Mouse (Mus musculus) forebrain, embryonic 13.5 days (tissue): Measurements from ENCODE around the gene Gm12248. TPM values are rescaled to one million over a fixed set of nuclear protein-coding genes. Genes with fewer than 3 reads are reported as not detected.

Source experiments
- ATAC-seq: fragments of 200-750 bp; cut with Nextera tagmentation; 2 replicates; pipeline ENCODE4 v1.8.0; 2017
- H3K27ac ChIP-seq: fragments of 300-500 bp; sonication (generic); 2 replicates; pipeline ENCODE4 v1.5.1; 2015; ENCODE audit warnings: inconsistent platforms, mild to moderate bottlenecking, moderate library complexity
- H3K27me3 ChIP-seq: fragments of 300-500 bp; sonication (generic); 2 replicates; pipeline ENCODE4 v1.6.1; 2015; ENCODE audit warnings: mild to moderate bottlenecking, inconsistent platforms
- H3K36me3 ChIP-seq: fragments of 300-500 bp; sonication (generic); 2 replicates; pipeline ENCODE4 v1.6.1; 2015; ENCODE audit warnings: mild to moderate bottlenecking, inconsistent platforms; ENCODE audit not compliant: poor library complexity, severe bottlenecking
- H3K4me1 ChIP-seq: fragments of 300-500 bp; sonication (generic); 2 replicates; pipeline ENCODE4 v1.6.1; 2015; ENCODE audit warnings: inconsistent platforms
- H3K4me2 ChIP-seq: fragments of 300-500 bp; sonication (generic); 2 replicates; pipeline ENCODE4 v1.6.1; 2015; ENCODE audit warnings: inconsistent platforms, mild to moderate bottlenecking, moderate library complexity
- H3K4me3 ChIP-seq: fragments of 300-500 bp; sonication (generic); 2 replicates; pipeline ENCODE4 v1.5.1; 2015; ENCODE audit warnings: mild to moderate bottlenecking, inconsistent platforms
- H3K9ac ChIP-seq: fragments of 300-500 bp; sonication (generic); 2 replicates; pipeline ENCODE4 v1.6.1; 2015; ENCODE audit warnings: mild to moderate bottlenecking, inconsistent platforms
- H3K9me3 ChIP-seq: fragments of 300-500 bp; sonication (generic); replicated peaks from 2 replicates; pipeline ENCODE4 v1.6.1; 2016; ENCODE audit warnings: inconsistent platforms
- WGBS: fragments of 180-500 bp; shearing (Covaris S2); methylation state at CpG from one replicate; pipeline ENCODE4 v1.1.7; 2015; 5-methylcytosine and 5-hydroxymethylcytosine counted together
- polyA plus RNA-seq: library from polyadenylated mRNA; unstranded; fragments of >200 nt; fragmentation: Nextera tagmentation; extraction: Ambion mirVana; gene quantifications from 2 replicates; pipeline ENCODE4 v1.2.1, GENCODE M21; 2015

The Gm12248 gene
- polyA plus RNA-seq, result 0.15 and 0.19 TPM in 2 replicates

DNA sequence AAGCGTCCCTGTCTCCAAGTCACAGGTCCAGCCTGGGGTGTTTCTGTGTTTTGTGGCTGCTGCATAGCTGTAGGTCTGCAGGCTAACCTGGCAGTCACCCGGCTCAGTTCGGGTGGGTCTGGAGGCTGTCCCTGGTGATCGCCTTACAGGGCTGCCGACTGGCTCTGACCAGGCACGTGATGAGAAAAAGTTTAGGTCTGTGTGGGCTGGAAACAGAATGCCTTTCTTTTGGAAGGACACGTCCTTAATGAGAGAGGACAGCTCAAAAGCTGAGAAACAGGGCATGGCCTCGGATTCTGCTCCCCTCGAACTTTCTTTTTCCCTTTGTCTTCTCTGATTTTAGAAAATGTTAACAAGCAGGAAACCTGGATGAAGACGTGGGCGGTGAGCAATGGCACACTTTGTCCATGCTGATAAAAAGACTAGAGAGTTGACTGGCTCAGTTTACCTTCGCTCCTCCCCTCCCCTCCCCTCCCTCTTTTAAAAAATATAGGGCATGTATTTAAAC is at the start of gene Gm12248:
Gene Gm12248 (minus strand): TSS at position 114 of the 508 bp plus-strand sequence.
- Histone ChIP-seq H3K9ac (no peak within 1 kb of the TSS), H3K27me3 (peaks cover 26% of the 10 kb centered on the region), H3K36me3 (no peaks in the 10 kb centered on the region), H3K4me1 (peaks cover 7% of the 10 kb centered on the region), H3K9me3 (no peaks in the 10 kb centered on the region), H3K27ac (no peak within 1 kb of the TSS), H3K4me3 (no peak within 1 kb of the TSS), H3K4me2 (no peak within 1 kb of the TSS)
- no peak for ATAC-seq
- 19% methylated on average over 12 of the region's 12 CpGs for WGBS

DNA sequence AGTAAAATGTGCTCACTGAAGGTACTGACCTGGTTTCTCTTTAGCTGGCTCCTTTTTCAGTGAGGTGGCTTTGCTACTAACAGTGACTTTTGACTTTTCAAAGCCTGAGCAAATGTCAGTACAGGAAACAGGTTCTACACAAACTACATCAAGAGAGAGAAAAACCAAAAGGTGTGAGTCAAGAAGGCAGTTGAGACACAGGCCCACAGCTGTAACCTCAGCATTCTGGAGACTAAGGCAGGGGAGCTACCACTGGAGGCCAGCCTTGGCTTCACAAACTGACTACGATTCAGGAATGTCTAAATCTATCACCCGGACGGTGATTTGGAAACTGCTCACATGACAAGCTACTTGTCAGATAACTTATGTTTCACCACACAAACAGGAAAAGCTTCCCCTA is 46.5 kb upstream of the Gm12248 start:
- Histone ChIP-seq H3K36me3 (peaks cover 86% of the 10 kb centered on the region), H3K27ac (no peak overlapping the region), H3K27me3 (no peaks in the 10 kb centered on the region), H3K4me3 (no peak overlapping the region), H3K9ac (no peak overlapping the region), H3K4me1 (no peaks in the 10 kb centered on the region), H3K4me2 (no peak overlapping the region), H3K9me3 (no peaks in the 10 kb centered on the region)
- ATAC-seq, result no peak
- WGBS, result 90% methylated on average over 3 of the region's 3 CpGs

DNA sequence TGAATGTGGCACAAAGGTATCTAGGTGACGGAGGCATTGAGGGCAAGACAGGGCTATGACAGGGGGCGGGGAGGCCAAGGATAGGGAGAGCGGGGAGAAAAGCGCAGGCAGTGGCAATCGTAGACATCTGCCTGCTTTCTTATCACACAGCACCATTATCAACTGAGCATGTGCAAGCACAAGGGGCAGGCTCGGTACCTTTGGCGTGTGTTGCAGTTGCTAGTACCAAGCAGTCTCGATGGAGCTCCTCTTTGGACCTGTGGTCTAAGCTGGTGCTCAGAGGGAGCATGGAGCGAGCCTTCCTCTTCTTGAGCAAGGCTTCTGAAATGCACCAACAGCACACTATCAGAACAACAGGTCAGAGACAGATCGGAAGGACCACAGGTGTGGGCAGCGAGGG is 45.9 kb upstream of the Gm12248 start:
- H3K4me1 ChIP-seq, result no peaks in the 10 kb centered on the region
- H3K9me3 ChIP-seq, result no peaks in the 10 kb centered on the region
- no peak overlapping the region for H3K4me2 ChIP-seq
- no peak overlapping the region for H3K4me3 ChIP-seq
- 90% methylated on average over 11 of the region's 11 CpGs for WGBS
- no peak for ATAC-seq
- peaks cover 86% of the 10 kb centered on the region for H3K36me3 ChIP-seq
- no peak overlapping the region for H3K9ac ChIP-seq
- H3K27me3 ChIP-seq, result no peaks in the 10 kb centered on the region
- H3K27ac ChIP-seq, result no peak overlapping the region

DNA sequence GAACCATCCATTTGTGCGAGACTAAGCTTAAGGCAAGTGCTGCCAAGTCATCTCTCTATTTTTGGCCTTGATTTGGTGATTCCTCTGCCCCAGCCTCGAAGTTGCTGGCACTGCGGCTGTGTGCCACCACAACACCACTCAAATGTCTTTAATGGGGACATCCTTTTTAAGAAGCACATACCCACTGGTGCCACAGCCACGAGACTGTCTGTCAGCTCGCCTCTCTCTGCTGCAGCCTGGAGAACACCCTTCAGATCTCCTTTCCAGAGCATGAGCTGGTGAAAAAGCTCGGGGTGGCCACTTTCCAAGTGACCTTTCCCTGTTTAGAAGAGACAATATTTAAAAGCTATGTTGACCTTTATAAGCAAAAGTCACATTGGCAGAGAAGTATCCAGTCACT is 43.7 kb upstream of the Gm12248 start:
- Histone ChIP-seq H3K9ac (no peak overlapping the region), H3K36me3 (peaks cover 96% of the 10 kb centered on the region), H3K27me3 (no peaks in the 10 kb centered on the region), H3K4me3 (no peak overlapping the region), H3K4me2 (no peak overlapping the region), H3K9me3 (no peaks in the 10 kb centered on the region), H3K4me1 (no peaks in the 10 kb centered on the region), H3K27ac (no peak overlapping the region)
- WGBS, result 89% methylated on average over 6 of the region's 6 CpGs
- no peak for ATAC-seq

DNA sequence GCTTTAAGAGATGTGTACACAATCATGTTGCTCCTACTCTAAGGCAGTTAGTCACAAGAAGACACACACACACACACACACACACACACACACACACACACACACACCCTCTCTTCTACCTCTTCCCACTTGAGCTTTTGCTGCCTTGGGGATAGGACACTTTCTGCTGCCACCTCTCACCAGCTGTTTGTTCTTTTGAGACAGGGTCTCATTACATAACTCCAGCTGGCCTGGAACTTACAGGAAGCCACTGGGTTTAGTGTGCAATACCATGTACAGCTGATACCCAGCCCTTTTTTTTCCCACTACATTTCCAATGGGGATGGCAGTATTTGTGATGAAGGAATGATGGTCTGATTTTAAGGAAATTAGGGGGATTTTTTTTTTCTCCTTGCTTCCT is 42.4 kb upstream of the Gm12248 start:
- H3K9me3 ChIP-seq, result no peaks in the 10 kb centered on the region
- no peaks in the 10 kb centered on the region for H3K4me1 ChIP-seq
- H3K4me3 ChIP-seq, result no peak overlapping the region
- H3K36me3 ChIP-seq, result peaks cover 95% of the 10 kb centered on the region
- H3K27me3 ChIP-seq, result no peaks in the 10 kb centered on the region
- ATAC-seq, result no peak
- H3K9ac ChIP-seq, result no peak overlapping the region
- no peak overlapping the region for H3K4me2 ChIP-seq
- H3K27ac ChIP-seq, result no peak overlapping the region

DNA sequence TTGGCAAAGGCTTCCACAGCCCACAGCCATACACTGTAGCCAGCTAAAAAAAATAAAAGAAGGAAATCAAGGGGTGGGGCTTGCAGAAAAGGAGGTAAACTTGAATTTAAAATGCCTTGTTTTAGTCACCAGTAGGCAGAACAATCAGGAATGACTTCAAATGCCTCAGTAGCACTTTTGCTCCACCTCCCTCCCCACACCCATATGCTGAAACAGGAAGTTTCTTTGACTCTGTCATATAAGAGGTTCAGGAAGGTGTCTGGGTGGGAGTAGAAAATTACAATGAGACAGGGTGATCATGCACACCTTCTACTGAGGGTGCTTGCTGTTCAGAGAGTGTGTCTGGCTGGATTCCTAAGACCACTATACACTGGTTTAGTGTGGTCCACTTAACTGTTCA is 41.9 kb upstream of the Gm12248 start:
- no peak overlapping the region for H3K4me2 ChIP-seq
- H3K36me3 ChIP-seq, result peaks cover 95% of the 10 kb centered on the region
- H3K9me3 ChIP-seq, result no peaks in the 10 kb centered on the region
- H3K9ac ChIP-seq, result no peak overlapping the region
- H3K4me3 ChIP-seq, result no peak overlapping the region
- no peaks in the 10 kb centered on the region for H3K27me3 ChIP-seq
- ATAC-seq, result no peak
- no peak overlapping the region for H3K27ac ChIP-seq
- H3K4me1 ChIP-seq, result no peaks in the 10 kb centered on the region

DNA sequence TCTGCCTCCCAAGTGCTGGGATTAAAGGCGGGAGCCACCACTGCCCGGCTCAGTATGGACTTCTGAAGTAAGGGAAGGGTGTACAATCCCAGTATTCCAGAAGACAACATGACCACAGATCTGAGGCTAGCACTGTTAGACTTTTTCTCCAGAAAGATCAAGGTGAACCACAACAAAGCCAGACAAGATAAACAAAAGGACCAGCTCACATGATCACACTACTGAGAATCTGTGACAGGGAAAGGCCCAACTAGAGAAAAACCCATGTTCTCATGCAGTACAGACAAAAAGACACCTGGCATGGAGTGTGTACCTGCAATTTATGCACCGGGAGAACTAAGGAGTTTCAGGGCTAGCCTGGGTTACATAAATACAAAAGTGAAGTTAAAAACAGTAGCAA is 39.1 kb upstream of the Gm12248 start:
- Histone ChIP-seq H3K27ac (no peak overlapping the region), H3K36me3 (peaks cover 95% of the 10 kb centered on the region)
- WGBS, result 98% methylated on average over 3 of the region's 3 CpGs

DNA sequence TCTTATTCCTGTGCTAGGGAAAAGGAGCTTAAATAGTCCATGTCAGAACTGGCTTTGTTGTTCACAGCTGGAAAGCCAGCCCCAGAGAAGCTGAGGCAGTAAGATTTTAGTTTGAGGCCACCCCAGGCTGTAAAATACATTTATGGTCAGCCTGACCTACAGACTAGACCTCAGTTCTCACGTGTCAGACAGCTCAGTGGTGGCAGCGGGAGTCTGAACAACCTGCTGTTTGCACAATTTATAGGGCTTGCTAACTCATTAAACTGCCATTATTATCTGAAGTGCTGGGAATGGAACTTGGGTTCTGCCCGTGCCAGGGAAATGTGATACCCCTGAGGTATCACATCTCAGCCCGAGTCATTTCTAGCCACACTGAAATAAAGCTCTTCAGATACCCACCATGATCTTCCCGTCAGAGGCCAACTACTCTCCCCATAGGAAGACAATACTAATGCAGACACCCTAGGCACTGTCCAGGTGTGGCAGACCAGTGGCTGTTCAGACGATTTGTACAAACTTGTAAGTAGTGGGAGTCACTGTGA is 36.4 kb upstream of the Gm12248 start:
- ATAC-seq, result no peak
- H3K27me3 ChIP-seq, result no peaks in the 10 kb centered on the region
- no peak overlapping the region for H3K4me3 ChIP-seq
- H3K4me2 ChIP-seq, result no peak overlapping the region
- WGBS, result 86% methylated on average over 6 of the region's 6 CpGs
- no peak overlapping the region for H3K27ac ChIP-seq
- peaks cover 93% of the 10 kb centered on the region for H3K36me3 ChIP-seq
- H3K9ac ChIP-seq, result no peak overlapping the region
- H3K4me1 ChIP-seq, result no peaks in the 10 kb centered on the region
- H3K9me3 ChIP-seq, result no peaks in the 10 kb centered on the region

More for the DNA sequence above, 39.1 kb upstream of the Gm12248 start:
- H3K9me3 ChIP-seq, result no peaks in the 10 kb centered on the region
- no peak for ATAC-seq
- H3K27me3 ChIP-seq, result no peaks in the 10 kb centered on the region
- H3K4me2 ChIP-seq, result no peak overlapping the region
- H3K9ac ChIP-seq, result no peak overlapping the region
- no peak overlapping the region for H3K4me3 ChIP-seq
- no peaks in the 10 kb centered on the region for H3K4me1 ChIP-seq

DNA sequence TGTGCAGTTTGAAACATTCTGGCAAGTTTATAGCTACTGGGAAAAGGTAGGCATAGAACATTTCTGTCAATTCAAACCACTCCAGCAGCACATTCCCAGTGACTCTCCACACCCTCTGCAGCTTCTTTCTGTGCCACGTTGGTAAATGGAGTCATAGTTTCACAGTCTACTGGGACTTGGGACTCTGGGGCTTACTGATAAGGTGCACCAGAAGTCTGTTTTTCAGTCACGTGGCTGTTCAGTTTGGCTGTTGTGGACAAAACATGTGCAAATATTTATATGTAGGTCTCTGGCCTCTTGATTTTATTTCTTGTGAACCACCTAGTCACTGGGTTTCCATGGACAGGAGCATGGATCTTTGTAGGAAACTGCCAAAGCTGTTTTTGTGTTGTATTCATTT is 34.6 kb upstream of the Gm12248 start:
- Histone ChIP-seq H3K27me3 (no peaks in the 10 kb centered on the region), H3K4me1 (no peaks in the 10 kb centered on the region), H3K36me3 (peaks cover 96% of the 10 kb centered on the region), H3K9ac (no peak overlapping the region), H3K27ac (no peak overlapping the region), H3K4me2 (no peak overlapping the region), H3K4me3 (no peak overlapping the region), H3K9me3 (no peaks in the 10 kb centered on the region)
- 90% methylated on average over 2 of the region's 2 CpGs for whole genome bisulfite sequencing
- ATAC-seq, result no peak

DNA sequence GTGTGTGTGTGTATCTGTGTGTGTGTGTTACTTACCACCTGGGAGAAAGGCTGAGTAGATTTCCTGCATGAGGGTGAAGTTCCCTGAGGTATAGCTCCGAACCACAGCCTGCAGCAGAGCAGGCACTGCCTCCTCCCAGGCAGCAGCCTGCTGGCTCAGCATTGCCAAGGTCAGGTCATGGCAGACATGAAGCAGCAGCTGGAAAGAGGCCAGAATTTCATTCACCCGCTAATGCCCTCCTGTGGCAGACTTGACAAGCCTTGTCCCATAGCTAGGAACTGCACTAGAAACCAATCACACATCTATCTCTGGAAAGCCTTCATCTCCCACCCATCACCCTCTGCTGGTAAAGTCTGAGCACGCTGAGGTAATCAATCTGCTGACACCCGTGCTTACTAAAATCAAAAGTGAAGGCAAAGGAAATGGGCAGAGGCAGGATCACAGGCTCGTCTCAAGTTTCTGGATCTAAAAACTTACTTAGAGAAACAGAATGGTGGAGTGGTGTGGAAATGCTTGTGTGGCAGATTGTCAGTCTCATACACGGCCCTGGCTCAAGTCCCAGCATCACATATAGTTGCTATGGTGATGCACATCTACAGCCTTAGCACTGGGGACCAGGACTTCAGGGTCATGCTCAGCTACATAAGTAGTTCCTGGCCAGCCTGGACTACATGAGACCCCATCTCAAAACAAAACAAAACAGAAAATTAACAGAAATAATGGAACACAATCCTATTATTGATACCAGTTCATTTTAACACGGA is 33.6 kb upstream of the Gm12248 start:
- Histone ChIP-seq H3K27me3 (no peaks in the 10 kb centered on the region), H3K4me3 (no peak overlapping the region), H3K36me3 (peaks cover 93% of the 10 kb centered on the region), H3K9me3 (no peaks in the 10 kb centered on the region), H3K4me1 (no peaks in the 10 kb centered on the region), H3K9ac (no peak overlapping the region; the same call in 1 of the 2 replicates), H3K27ac (peak overlapping the region; percentile 14; the same call in 1 of the 2 replicates), H3K4me2 (no peak overlapping the region)
- ATAC-seq, result no peak
- WGBS, result 78% methylated on average over 7 of the region's 7 CpGs

DNA sequence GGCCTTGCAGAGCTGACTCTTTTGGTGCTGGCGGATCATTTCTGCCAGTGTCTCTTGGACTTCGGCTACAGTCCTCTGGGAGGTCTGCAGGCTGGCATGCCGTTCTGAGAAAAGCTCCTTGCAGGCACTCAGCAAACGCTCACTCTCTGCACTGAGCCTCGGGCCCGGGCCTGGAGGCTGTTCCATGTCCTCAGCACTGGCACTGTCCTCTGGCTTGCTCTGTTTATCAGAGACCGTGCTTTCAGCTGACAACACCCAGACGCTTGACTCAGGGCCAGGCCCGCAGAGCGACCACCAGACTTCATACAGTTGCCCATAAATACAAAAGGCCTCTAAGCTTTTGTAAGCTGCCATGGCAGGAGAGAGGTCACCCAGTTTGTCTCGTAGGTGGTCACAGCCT is 32.1 kb upstream of the Gm12248 start:
- no peaks in the 10 kb centered on the region for H3K9me3 ChIP-seq
- H3K27ac ChIP-seq, result no peak overlapping the region
- H3K36me3 ChIP-seq, result peaks cover 94% of the 10 kb centered on the region
- no peak overlapping the region for H3K4me3 ChIP-seq
- H3K4me2 ChIP-seq, result no peak overlapping the region
- H3K4me1 ChIP-seq, result no peaks in the 10 kb centered on the region
- no peak overlapping the region for H3K9ac ChIP-seq
- no peak for ATAC-seq
- 89% methylated on average over 11 of the region's 11 CpGs for WGBS
- H3K27me3 ChIP-seq, result no peaks in the 10 kb centered on the region

DNA sequence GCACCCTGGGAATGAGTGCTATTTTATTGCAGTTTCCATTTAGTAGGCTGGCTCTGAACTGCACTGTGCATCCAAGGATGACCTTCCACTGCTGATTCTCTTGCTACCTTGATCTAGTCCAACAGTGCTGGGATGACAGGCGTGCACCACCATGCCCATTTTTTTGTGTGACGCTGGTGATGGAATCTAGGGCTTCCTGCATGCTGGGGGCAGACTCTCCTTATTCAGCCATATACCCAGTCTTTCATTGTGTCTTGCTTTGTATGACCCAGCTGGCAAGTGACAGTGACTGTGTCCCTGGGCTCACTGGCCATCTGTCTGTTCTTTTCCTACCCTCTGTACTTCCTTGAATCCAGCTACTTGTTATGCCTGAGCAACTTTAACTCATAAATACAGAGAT is 30.8 kb upstream of the Gm12248 start:
- Histone ChIP-seq H3K4me2 (no peak overlapping the region), H3K4me1 (no peaks in the 10 kb centered on the region), H3K9me3 (no peaks in the 10 kb centered on the region), H3K4me3 (no peak overlapping the region), H3K27me3 (no peaks in the 10 kb centered on the region), H3K27ac (no peak overlapping the region), H3K9ac (no peak overlapping the region), H3K36me3 (peaks cover 92% of the 10 kb centered on the region)
- WGBS, result 91% methylated on average over 2 of the region's 2 CpGs
- no peak for ATAC-seq

DNA sequence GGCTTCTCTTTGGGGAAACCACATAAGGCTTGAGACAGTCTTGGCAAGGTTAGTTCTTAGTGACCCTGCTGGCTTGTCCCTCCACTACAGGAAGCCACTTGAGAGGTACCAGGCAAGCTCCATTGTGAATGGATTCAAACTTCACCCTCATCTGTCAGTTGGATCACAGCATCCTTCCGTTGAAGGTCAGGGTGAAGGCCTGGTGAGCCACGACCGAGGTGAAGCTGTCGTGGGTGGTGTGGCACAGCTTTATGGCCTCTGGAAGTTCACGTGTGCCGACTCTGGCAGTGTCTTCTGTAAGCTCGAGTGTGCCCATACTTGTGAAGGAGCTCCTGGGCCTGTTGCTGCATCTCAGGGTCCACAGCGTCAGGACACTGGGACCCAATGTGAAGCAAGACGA is 28.4 kb upstream of the Gm12248 start:
- no peaks in the 10 kb centered on the region for H3K4me1 ChIP-seq
- H3K4me3 ChIP-seq, result no peak overlapping the region
- no peak for ATAC-seq
- H3K36me3 ChIP-seq, result peaks cover 95% of the 10 kb centered on the region
- H3K9ac ChIP-seq, result no peak overlapping the region
- H3K9me3 ChIP-seq, result no peaks in the 10 kb centered on the region
- no peaks in the 10 kb centered on the region for H3K27me3 ChIP-seq
- H3K4me2 ChIP-seq, result no peak overlapping the region
- no peak overlapping the region for H3K27ac ChIP-seq
- 92% methylated on average over 9 of the region's 9 CpGs for WGBS
